Mouse (Mus musculus) testis, adult 2 months (tissue): ENCODE data around the gene Kat6b. TPM values are rescaled to one million over a fixed set of nuclear protein-coding genes. Genes with fewer than 3 reads are reported as not detected.
"Not testable (repeated sequence)": the region's sequence is repeated elsewhere in the genome, so short reads cannot be mapped to it uniquely, and the experiment has no call there.

ENCODE experiments used
- H3K27ac ChIP-seq: fragments of 200-500 bp; 2 replicates; pipeline ENCODE4 v1.5.1; 2012; ENCODE audit warnings: low read depth, low read length; ENCODE audit not compliant: control insufficient read depth, insufficient read depth
- H3K27me3 ChIP-seq: fragments of 200-500 bp; 2 replicates; pipeline ENCODE4 v1.6.1; 2012; ENCODE audit warnings: mild to moderate bottlenecking, low read length, moderate library complexity; ENCODE audit not compliant: control insufficient read depth, insufficient read depth
- H3K36me3 ChIP-seq: fragments of 200-500 bp; 2 replicates; pipeline ENCODE4 v1.6.1; 2012; ENCODE audit warnings: mild to moderate bottlenecking, low read length; ENCODE audit not compliant: control insufficient read depth, insufficient read depth
- H3K4me1 ChIP-seq: fragments of 200-500 bp; 2 replicates; pipeline ENCODE4 v1.6.1; 2012; ENCODE audit warnings: low read length; ENCODE audit not compliant: control insufficient read depth, insufficient read depth
- H3K4me3 ChIP-seq: fragments of 200-500 bp; 2 replicates; pipeline ENCODE4 v1.5.1; 2012; ENCODE audit warnings: low read depth, mild to moderate bottlenecking, low read length, moderate library complexity, mixed read lengths; ENCODE audit not compliant: control insufficient read depth
- CTCF ChIP-seq: fragments of 200-500 bp; IDR thresholded peaks from 2 replicates; pipeline ENCODE4 v1.5.1; 2012; ENCODE audit warnings: low read depth, mild to moderate bottlenecking, inconsistent platforms, low read length, moderate library complexity; ENCODE audit not compliant: control insufficient read depth, insufficient read depth, insufficient replicate concordance
- POLR2A ChIP-seq: fragments of 200-500 bp; IDR thresholded peaks from 2 replicates; pipeline ENCODE4 v1.6.1; 2012; ENCODE audit warnings: low read depth, mild to moderate bottlenecking, inconsistent platforms, low read length, moderate library complexity; ENCODE audit not compliant: control insufficient read depth
- polyA plus RNA-seq: library from polyadenylated mRNA; depleted of rRNA; stranded (reverse); fragments of >200 nt; gene quantifications from 2 replicates; pipeline ENCODE4 v1.2.3, GENCODE M21; 2012

Kat6b gene
- polyA plus RNA-seq, 1 experiment, result 7.6 TPM

DNA sequence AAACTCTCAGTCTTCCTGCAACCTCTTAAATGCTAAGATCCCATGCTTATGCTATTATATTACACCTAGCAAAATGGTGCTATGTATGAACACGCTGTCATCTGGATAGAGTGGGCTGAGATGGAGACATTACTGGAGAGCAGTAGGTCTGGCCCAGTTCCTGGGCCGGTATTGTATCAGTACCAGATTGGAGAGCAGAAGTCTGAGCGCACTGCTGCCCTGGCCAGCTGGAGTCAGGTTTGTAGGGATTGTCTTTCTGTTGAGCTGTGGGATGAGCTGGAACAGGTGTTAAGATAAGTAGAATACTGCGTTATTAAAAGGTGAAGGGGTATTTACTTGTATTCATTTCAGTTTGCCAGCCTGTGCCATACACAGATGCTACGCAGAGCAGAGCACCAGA, 34.3 kb downstream of the Kat6b start:
- H3K36me3 ChIP-seq, result no peaks in the 10 kb centered on the region
- H3K4me3 ChIP-seq, result no peak overlapping the region
- no peaks in the 10 kb centered on the region for H3K27me3 ChIP-seq
- H3K4me1 ChIP-seq, result no peaks in the 10 kb centered on the region
- no peak for TF ChIP-seq CTCF
- TF ChIP-seq POLR2A, result no peak
- H3K27ac ChIP-seq, result no peak overlapping the region

DNA sequence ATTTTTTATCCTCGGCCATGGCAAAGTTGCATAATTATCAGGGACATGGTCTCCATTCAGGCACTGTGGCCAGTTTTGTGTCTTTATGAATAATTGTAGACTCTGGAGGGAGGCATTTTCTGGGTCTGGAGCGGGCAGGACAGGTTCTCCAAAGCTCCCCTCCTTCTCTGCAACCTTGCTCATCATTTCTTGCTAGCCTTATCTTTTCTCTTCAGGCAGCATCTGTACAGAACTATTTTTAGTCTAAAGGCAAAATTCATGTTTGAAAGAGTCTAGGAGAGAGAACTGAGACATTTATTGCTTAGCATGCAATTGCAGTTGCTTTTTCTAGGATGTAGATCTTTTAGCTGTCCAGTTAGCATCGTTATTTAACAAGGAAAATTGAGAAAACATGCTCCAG, 38.1 kb downstream of the Kat6b start:
- Histone ChIP-seq H3K27ac (no peak overlapping the region), H3K4me3 (no peak overlapping the region), H3K27me3 (no peaks in the 10 kb centered on the region), H3K36me3 (no peaks in the 10 kb centered on the region), H3K4me1 (no peaks in the 10 kb centered on the region)
- TF ChIP-seq CTCF, result no peak
- TF ChIP-seq POLR2A, result no peak

DNA sequence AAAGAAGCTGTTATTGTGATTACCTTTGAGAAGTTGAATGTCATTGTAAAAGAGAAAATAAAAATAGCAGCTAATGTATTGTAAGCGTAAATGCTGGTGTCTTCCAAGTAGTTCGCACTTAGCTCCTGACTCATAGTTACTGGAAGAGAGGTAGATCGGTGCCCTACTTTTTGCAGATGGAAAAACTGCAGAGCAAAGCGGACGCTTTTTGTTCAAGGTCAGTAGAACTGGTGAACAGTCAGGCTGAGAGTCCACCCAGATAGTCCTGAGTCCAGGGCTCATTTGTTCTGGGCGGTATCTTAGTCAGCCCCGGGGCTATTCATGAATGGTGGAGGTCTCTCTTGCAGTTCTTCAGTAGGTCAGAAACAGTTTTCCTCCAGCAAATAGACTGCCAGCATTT, 39.3 kb downstream of the Kat6b start:
- H3K36me3 ChIP-seq, result no peaks in the 10 kb centered on the region
- no peaks in the 10 kb centered on the region for H3K4me1 ChIP-seq
- H3K27ac ChIP-seq, result no peak overlapping the region
- H3K27me3 ChIP-seq, result no peaks in the 10 kb centered on the region
- no peak overlapping the region for H3K4me3 ChIP-seq
- TF ChIP-seq CTCF, result no peak
- no peak for TF ChIP-seq POLR2A

DNA sequence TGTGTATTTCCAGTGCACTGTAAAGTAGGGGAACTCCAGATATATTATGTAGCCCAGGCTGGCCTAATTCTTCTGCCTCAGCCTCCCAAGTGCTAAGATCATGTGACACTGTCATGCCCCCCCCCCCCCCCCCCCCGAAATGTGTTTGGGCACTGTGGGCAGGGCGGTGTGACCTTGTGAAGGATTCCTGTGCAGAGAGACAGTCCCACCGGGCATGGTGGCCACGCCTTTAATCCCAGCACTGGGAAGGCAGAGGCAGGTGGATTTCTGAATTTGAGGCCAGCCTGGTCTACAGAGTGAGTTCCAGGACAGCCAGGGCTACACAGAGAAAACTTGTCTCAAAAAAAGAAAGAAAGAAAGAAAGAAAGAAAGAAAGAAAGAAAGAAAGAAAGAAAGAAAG, 40.3 kb downstream of the Kat6b start:
- H3K36me3 ChIP-seq, H3K27ac ChIP-seq: not testable (repeated sequence)

GRCm38 (mm10) chr14:21522312-21522978, 41.2 kb downstream of the Kat6b start:
- Histone ChIP-seq H3K27me3 (no peaks in the 10 kb centered on the region), H3K4me3 (no peak overlapping the region), H3K36me3 (no peaks in the 10 kb centered on the region), H3K4me1 (no peaks in the 10 kb centered on the region), H3K27ac (peak overlapping the region; percentile 5; the same call in 1 of the 2 replicates)
- TF ChIP-seq POLR2A (no peak), CTCF (no peak)

More for the DNA sequence above, 40.3 kb downstream of the Kat6b start:
- not testable (repeated sequence) for H3K27me3 ChIP-seq, H3K4me3 ChIP-seq, H3K4me1 ChIP-seq

DNA sequence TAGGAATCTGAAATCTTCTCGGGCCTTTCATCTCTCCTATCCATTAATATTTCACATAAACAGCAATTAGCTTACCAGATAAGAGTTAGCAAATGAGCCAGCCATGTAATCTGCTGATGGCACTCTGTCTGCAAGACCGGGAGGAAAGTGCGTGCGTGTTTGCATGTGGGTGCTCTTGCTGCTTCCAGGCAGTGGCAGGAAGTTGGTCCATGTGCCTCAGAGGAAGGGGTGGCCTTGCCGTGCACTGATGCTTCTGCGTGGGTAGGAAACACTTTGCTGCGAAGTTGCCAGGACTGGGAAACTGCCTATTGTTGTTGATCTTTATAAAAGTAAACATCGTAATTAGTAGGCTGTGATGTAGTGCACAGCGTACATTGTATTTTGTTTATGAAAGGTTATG, 42.0 kb downstream of the Kat6b start:
- Histone ChIP-seq H3K36me3 (no peaks in the 10 kb centered on the region), H3K27ac (no peak overlapping the region), H3K4me1 (no peaks in the 10 kb centered on the region), H3K27me3 (no peaks in the 10 kb centered on the region), H3K4me3 (no peak overlapping the region)
- TF ChIP-seq POLR2A, result no peak
- TF ChIP-seq CTCF, result no peak

DNA sequence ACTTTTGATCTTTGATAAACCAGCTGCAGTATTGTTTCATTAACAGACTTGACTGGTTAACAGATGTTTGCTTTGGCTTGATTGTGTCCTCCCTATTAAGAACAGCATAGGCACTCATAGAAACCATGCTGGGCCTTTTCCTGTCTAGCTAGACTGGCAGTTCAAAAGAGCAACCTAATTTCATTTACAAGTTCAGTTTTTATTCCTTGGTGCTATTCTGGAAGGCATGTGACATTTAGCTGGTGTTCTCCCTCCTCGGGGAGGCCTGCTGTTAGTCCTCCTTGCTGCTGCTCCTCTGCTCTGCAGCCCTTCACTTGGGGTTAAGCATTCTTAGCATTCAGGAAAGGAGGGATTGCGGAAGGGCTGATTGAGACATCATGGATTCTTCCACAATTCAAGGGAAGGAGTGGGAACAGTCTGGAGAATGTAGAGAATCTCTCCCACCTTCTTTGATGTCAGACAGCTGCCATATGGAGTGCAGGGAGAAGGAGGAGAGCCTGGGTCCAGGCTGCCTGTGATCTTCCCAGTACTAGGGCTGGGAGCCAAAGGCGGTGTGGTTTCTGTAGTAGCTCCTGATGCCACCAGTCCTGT, 42.7 kb downstream of the Kat6b start:
- Histone ChIP-seq H3K27ac (no peak overlapping the region), H3K4me3 (no peak overlapping the region)
- TF ChIP-seq POLR2A, result no peak
- TF ChIP-seq CTCF, result no peak

More for the DNA sequence above, 42.7 kb downstream of the Kat6b start:
- H3K36me3 ChIP-seq, result no peaks in the 10 kb centered on the region
- no peaks in the 10 kb centered on the region for H3K27me3 ChIP-seq
- no peaks in the 10 kb centered on the region for H3K4me1 ChIP-seq
